Mouse (Mus musculus): ENCODE measurements around the gene Ubap1l. TPM values are rescaled to one million over a fixed set of nuclear protein-coding genes. Genes with fewer than 3 reads are reported as not detected.

Gene Ubap1l
- polyA plus RNA-seq, 2 experiments = 0.62 TPM; not detected in 1

DNA sequence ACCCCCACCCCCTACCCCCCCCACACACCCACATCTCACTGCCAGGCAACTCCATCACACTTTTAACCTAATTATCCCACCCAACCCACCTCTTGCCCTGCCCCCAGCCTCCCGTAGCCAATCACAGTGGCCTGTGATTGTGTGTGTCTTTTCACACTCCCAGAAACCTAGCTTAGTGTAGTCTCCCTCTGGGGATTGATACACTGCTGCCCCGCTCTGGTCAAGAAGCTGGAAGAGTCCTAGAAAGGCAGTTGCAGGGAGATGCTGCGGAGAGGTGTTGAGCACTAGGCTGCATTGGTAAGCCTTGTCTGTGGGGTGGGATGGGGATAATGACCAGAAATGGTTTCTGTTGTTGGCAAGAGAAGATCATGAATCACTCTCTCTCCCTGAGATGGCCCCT lies 56.9 kb downstream of the Ubap1l start:
- Histone ChIP-seq H3K4me1 (ENCODE audit: control insufficient read depth, insufficient read depth, low read length) (no peaks in the 10 kb centered on the region), H3K9me3 (ENCODE audit: control insufficient read depth, low read length) (no peaks in the 10 kb centered on the region), H3K27me3 (ENCODE audit: control insufficient read depth, insufficient read depth, low read length) (no peaks in the 10 kb centered on the region), H3K4me2 (replicated peaks; ENCODE audit: low read depth, low read length, severe bottlenecking) (no peak overlapping the region), H3K4me3 (replicated peaks; ENCODE audit: low read length) (no peak overlapping the region), H3K9ac (ENCODE audit: low read depth, low read length, severe bottlenecking) (no peak overlapping the region), H3K27ac (replicated peaks; ENCODE audit: low read depth, low read length) (no peak overlapping the region), H3K36me3 (ENCODE audit: control insufficient read depth, insufficient read depth, low read length) (no peaks in the 10 kb centered on the region)
- no peak for DNase-seq (ENCODE audit: low spot score)
- WGBS = 34% methylated on average over 3 of the region's 3 CpGs
- no peak for ATAC-seq (ENCODE audit: low FRiP score, low read depth)
- no peak for TF ChIP-seq POLR2A (IDR thresholded peaks at IDR 0.05; ENCODE audit: borderline replicate concordance, extremely low read depth, insufficient read depth, insufficient read length)

- no peak for ATAC-seq (ENCODE audit: low FRiP score, low read depth)
- Histone ChIP-seq H3K36me3 (ENCODE audit: control insufficient read depth, insufficient read depth, low read length) (no peaks in the 10 kb centered on the region), H3K27me3 (ENCODE audit: control insufficient read depth, insufficient read depth, low read length) (no peaks in the 10 kb centered on the region), H3K27ac (replicated peaks; ENCODE audit: low read depth, low read length) (no peak overlapping the region), H3K9me3 (ENCODE audit: control insufficient read depth, low read length) (no peaks in the 10 kb centered on the region), H3K9ac (ENCODE audit: low read depth, low read length, severe bottlenecking) (no peak overlapping the region), H3K4me2 (replicated peaks; ENCODE audit: low read depth, low read length, severe bottlenecking) (no peak overlapping the region), H3K4me1 (ENCODE audit: control insufficient read depth, insufficient read depth, low read length) (no peaks in the 10 kb centered on the region), H3K4me3 (replicated peaks; ENCODE audit: low read length) (no peak overlapping the region)
- DNase-seq (ENCODE audit: low spot score) = no peak
- TF ChIP-seq POLR2A (IDR thresholded peaks at IDR 0.05; ENCODE audit: borderline replicate concordance, extremely low read depth, insufficient read depth, insufficient read length) = no peak
- WGBS = 82% methylated on average over 3 of the region's 3 CpGs
These were observed 58.8 kb downstream of the Ubap1l start for GRCm38 (mm10) chr9:65419633-65420032.

DNA sequence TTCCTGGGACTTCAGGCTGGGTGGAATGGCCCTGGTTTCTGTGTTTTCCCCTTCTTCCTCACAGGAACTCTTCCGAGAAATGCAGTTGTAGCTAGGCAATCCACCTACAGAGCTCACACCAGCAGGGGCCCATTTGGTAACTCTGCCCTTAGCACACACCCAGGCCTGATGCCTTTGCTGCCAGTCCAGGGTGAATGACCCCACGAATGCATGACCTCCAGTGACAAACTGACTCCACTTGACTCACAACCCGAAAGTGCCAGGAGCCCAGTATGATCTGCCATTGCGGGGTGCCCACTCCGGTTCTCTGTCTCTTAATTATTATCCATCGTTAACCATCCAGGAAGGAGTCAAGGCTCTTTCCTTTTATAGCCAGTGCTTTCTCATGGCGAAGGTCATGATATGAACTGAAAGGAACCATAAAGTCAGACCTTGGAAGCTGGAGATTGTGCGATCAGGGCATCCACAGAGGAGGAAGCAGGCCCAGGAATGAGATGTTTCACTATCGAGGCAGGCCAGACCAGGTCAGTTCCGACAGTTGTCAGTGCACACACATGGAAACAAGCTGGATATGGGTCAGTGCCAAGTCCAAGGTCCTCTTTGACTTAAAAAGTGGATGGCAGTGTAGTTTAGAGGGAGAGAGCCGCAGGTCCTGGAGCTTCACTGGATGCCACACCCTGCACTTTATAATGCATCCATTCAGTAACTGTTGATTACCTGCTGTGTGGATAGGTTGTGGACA lies 62.1 kb downstream of the Ubap1l start, which contains the start of gene Slc51b:
TSS of gene Slc51b (minus strand) at position 196 of the 742 bp plus-strand sequence.
- no peaks in the 10 kb centered on the region for H3K27me3 ChIP-seq (ENCODE audit: control insufficient read depth, insufficient read depth, low read length)
- H3K27ac ChIP-seq (replicated peaks; ENCODE audit: low read depth, low read length) = no peak within 1 kb of the TSS
- no peak for ATAC-seq (ENCODE audit: low FRiP score, low read depth)
- H3K4me3 ChIP-seq (replicated peaks; ENCODE audit: low read length) = no peak within 1 kb of the TSS
- no peaks in the 10 kb centered on the region for H3K4me1 ChIP-seq (ENCODE audit: control insufficient read depth, insufficient read depth, low read length)
- no peak for TF ChIP-seq POLR2A (IDR thresholded peaks at IDR 0.05; ENCODE audit: borderline replicate concordance, extremely low read depth, insufficient read depth, insufficient read length)
- no peak within 1 kb of the TSS for H3K9ac ChIP-seq (ENCODE audit: low read depth, low read length, severe bottlenecking)
- WGBS = 73% methylated on average over 11 of the region's 11 CpGs
- H3K9me3 ChIP-seq (ENCODE audit: control insufficient read depth, low read length) = no peaks in the 10 kb centered on the region
- H3K4me2 ChIP-seq (replicated peaks; ENCODE audit: low read depth, low read length, severe bottlenecking) = no peak within 1 kb of the TSS
- no peaks in the 10 kb centered on the region for H3K36me3 ChIP-seq (ENCODE audit: control insufficient read depth, insufficient read depth, low read length)
- DNase-seq (ENCODE audit: low spot score) = no peak

DNA sequence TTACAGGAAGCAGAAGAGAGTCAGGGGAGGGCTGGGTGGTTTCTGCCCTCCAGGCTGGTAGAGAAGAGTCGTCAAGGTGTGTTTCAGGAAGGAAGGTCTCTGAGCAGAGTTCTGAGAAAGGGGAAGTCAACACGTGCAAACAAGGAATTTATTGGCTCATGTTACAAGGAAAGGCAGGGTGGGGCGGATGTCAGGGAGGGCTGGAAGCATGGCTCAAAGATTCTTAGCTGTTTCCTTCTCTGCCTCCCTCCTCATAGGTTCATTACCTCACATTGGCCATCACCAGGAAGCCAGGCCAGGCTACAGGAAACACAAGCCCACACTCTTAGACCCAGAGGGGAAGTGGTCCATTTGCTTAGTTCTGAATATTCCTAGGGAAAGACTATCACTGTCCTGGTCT lies 63.6 kb downstream of the Ubap1l start:
- no peak for TF ChIP-seq POLR2A (IDR thresholded peaks at IDR 0.05; ENCODE audit: borderline replicate concordance, extremely low read depth, insufficient read depth, insufficient read length)
- ATAC-seq (ENCODE audit: low FRiP score, low read depth) (no peak), DNase-seq (ENCODE audit: low spot score) (no peak)
- WGBS = 4% methylated on average over 3 of the region's 3 CpGs
- no peak overlapping the region for H3K27ac ChIP-seq (replicated peaks; ENCODE audit: low read depth, low read length)
- H3K4me3 ChIP-seq (replicated peaks; ENCODE audit: low read length) = no peak overlapping the region
- no peaks in the 10 kb centered on the region for H3K4me1 ChIP-seq (ENCODE audit: control insufficient read depth, insufficient read depth, low read length)
- H3K36me3 ChIP-seq (ENCODE audit: control insufficient read depth, insufficient read depth, low read length) = no peaks in the 10 kb centered on the region
- no peaks in the 10 kb centered on the region for H3K9me3 ChIP-seq (ENCODE audit: control insufficient read depth, low read length)
- no peak overlapping the region for H3K9ac ChIP-seq (ENCODE audit: low read depth, low read length, severe bottlenecking)
- no peaks in the 10 kb centered on the region for H3K27me3 ChIP-seq (ENCODE audit: control insufficient read depth, insufficient read depth, low read length)
- no peak overlapping the region for H3K4me2 ChIP-seq (replicated peaks; ENCODE audit: low read depth, low read length, severe bottlenecking)

DNA sequence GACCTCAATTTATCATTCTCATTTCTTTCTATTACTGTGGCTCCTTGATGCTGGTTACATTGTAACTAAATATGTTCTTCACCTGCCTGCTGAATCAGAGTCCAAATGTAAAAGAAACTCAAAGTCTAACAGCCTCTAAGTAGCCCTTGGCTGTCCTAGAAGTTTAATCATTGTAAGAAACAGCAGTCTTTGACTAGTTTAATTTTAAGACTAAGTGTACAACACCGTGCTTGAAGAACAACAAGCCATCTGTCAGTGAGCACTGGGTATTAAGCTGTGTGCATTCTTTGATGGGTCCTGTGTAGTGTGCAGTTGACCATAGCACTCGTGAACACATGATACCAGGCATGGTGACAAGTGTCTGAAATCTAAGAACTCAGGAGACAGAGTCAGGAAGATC lies 66.7 kb downstream of the Ubap1l start:
- ATAC-seq (ENCODE audit: low FRiP score, low read depth) (no peak), DNase-seq (ENCODE audit: low spot score) (no peak)
- no peak for TF ChIP-seq POLR2A (IDR thresholded peaks at IDR 0.05; ENCODE audit: borderline replicate concordance, extremely low read depth, insufficient read depth, insufficient read length)
- H3K9me3 ChIP-seq (ENCODE audit: control insufficient read depth, low read length) = no peaks in the 10 kb centered on the region
- 68% methylated on average over 2 of the region's 2 CpGs for WGBS
- H3K4me2 ChIP-seq (replicated peaks; ENCODE audit: low read depth, low read length, severe bottlenecking) = no peak overlapping the region
- no peak overlapping the region for H3K9ac ChIP-seq (ENCODE audit: low read depth, low read length, severe bottlenecking)
- no peaks in the 10 kb centered on the region for H3K4me1 ChIP-seq (ENCODE audit: control insufficient read depth, insufficient read depth, low read length)
- H3K36me3 ChIP-seq (ENCODE audit: control insufficient read depth, insufficient read depth, low read length) = no peaks in the 10 kb centered on the region
- H3K27ac ChIP-seq (replicated peaks; ENCODE audit: low read depth, low read length) = no peak overlapping the region
- H3K27me3 ChIP-seq (ENCODE audit: control insufficient read depth, insufficient read depth, low read length) = no peaks in the 10 kb centered on the region
- no peak overlapping the region for H3K4me3 ChIP-seq (replicated peaks; ENCODE audit: low read length)
